Mouse (Mus musculus) kidney, adult 9 months (tissue): ENCODE measurements at regions not wholly inside any gene's neighbourhood (a gene's known extent, or its start where the extent isn't known, plus 50 kb on each side); places are given as distances from the start of the nearest gene placed in this dataset.

Experiments
- DNase-seq: peaks from one replicate; pipeline ENCODE4 v3.0.0; 2022

DNA sequence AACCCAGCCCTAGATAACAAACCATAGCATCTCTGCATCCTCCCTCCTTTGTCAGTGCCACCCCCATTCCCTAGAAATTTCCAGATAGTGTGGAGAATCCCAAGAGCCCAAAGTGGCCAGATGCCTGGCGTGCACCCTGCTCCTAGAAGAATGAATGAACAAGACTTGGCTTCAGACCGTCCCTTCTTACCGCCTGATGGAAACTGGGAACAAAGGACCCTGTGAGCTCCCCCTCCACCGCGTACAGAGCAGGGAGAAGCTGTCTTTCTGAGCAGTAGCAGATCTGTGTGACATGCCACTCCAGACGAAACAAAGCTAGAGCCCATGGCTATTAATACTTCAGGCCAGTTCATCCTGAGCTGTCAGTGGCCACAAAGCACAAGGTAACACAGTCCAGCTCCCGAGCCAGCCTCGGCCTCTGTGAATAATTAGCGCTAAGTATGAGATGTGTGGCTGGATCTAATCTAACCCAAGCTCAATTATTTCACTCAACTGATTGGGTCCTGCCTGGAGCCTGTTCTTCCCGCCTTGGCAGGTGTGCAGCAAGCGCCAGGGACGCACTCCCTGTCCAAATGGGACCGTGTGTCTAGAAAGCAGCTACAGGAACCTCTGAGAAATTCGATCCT lies 111.6 kb downstream of the Cxcl12 start:
- no peak for DNase-seq

DNA sequence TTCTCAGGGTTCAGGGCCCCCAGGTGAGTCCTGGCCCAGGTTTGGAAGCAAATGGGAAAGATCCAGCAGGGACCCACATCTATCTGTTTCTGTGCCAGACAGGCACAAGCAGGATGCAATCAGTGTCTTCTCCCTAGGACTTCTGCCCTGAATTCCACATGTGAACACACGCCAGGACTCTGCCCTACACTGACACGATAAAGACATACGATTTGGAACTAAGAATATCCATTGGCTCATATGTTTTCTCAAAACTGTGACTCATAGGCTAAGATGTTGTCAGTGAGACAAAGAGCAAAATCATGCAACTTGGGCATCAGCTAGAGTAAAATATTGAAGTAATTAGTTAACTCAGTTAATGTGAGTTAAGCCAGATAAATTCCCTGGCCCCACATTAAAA lies 112.6 kb downstream of the Cxcl12 start:
- no peak for DNase-seq

DNA sequence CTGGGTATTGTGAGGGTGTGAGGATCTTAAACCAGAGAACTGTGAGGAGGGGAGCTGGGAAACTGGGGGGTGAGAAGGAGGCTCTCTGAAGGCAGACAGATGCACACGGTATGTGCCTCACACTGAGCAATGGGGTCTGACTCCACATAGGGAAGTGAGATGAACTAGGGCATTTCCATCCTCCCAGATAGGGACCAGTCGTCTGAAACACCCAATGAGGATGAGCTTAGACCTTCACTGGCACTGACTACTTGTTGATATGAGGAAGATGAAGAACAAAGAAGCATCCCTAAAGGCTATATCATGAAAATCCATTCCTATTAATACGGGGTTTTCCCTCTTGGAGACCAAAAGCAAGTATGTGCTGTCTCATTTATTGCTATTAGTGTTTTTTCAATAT lies 115.3 kb downstream of the Cxcl12 start:
- DNase-seq = no peak

DNA sequence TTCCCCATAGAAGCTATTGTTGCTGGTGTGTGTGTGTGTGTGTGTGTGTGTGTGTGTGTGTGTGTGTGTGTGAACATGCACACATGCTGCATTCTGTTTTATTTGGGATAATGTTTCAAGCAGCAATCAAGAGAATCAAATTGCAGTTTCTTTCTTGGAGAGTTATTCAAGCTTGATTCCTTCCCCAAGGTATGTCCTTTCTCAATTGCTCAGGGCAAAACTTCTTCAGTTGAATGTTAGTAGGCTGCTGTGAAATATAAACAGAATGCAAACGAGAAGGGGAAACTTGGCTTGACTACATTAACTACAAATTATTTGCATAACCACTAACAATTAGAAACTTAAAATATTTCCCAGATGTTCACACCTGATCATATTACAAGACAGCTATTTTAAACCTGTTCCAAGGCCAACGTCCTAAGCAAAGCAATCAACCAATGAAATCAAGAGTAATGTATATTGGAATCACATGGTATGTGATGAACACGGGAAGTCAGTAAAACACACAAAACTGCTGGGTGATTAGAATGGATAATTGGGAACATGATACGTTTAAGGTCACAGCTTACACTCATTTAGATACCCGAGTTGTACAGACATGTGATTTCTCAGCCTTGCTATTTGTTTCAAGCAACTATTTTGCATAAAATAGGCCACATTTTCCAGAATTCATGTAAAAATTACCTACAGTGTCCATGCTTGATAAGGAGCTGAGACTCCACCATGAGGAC lies 116.2 kb downstream of the Cxcl12 start:
- DNase-seq = no peak

DNA sequence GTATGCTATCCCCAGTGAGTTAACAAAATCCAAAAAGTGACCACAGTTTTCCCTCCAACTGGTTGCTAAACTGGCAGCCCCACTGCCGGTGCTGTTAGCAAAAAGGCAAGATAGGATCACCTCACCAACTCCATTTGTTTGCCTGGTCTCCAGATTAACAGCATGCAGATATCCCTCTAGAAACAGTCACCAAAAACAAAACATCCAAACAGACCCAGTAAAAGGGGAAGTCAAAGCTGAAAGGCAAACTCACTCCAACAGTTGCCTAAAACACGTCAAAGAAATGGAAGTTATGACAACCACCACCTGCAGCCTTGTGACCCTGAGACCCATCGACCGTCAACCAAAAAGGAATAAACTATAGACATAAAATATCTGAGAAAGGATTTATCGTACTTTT lies 119.1 kb downstream of the Cxcl12 start:
- no peak for DNase-seq

DNA sequence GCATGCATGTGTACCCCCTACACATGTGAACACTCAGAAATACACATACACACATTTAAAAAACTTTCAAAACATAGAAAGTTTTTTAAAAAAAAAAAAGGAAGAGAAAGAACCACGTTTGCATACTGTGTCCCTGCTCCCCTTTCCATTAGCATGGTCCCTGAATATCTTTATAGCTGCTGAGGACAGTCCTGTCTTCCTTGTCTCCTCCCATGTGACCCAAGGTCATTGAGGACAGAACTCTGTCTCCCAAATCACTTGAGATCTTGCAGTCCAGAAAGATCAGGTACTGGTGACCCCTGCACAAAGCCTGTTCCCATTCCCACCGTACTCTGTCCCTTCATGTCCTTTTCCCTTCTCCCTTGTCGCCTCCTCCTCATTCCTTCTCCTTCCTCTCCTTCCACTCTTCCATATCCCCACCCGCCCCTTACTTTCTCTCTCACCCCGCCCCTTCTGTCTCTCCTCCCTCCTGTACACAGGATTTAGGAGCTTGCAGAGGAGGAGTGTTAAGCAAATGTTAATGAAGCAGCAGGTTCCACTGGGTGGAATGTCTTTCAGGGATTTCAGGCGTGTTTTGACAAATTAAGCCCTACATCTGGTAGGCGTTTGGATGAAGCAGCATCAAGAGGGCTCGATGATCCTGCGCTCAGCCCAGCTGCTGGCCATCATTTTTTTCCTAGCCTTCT lies 125.6 kb downstream of the Cxcl12 start:
- no peak for DNase-seq

DNA sequence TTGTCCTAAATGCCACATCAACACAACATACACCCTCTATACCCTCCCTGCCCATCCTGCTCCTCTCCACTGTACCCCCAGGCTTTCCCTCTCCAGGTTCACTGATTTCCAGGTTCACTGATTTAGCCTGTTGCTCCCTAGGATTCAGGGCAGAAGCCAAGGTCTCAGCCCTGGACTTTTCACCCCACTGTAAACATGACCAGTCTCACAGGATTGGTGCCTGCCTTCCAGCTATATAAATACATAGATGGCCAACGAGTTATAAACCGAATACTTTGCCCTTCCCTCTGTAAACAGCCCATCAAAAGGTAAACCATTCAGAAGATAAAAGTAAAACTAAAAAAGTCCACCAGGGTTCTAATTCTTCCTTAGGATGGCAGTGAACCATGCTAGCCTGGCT lies 129.6 kb downstream of the Cxcl12 start:
- DNase-seq = no peak

DNA sequence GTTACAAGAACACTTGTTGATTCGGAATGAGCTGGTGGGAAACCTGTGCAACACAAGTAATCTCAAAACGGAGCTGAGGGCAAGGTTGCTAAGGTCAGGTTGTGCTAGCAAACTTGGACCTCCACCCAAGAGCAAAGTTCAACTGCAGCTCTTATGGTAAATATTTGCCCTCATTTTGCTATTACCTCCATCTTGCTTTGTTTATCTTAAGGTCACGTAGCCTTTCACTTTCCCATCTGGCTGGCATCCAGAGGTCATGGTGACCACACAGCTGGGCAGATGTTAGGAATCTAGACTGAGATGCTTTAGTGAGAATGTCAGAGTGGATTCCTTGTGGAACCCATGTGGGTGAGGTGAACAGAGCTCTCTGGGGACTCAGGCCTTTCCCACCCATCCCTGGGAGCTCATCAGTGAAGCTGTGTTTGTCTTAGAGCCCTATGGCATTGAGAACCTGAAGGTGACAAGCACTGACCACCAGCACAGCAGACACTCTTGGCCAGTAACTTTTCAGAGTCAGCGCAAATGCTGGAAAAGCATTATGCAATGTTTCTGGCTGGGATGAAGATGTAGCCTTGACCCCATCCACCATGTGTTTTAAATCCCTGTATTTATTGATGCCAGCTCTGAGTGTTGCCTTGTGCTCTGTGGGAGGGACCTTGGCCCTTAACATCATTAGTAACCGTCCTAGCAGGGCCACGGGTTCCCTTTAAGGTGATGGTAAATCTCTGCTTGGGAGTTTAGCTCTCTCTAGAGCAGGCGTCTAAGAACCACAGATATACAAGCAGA lies 131.4 kb downstream of the Cxcl12 start:
- DNase-seq = no peak

DNA sequence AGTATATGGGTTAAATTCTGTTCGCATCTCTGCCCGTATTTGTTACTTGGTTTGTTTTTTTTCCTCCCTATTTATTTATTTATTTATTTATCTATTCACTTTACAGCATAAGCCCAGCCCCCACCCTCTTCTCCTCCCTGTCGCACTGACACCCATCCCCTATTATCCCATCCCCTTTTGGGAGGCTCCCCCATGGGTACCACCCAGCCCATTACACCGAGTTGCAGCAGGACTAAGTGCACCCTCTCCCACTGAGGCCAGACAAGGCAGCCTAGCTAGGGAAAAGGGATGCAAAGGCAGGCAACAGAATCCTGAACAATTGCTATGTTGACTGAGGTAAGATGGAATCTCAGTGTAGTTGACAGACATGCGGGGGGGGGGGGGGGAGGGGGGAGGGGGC lies 135.0 kb downstream of the Cxcl12 start:
- DNase-seq = no peak

DNA sequence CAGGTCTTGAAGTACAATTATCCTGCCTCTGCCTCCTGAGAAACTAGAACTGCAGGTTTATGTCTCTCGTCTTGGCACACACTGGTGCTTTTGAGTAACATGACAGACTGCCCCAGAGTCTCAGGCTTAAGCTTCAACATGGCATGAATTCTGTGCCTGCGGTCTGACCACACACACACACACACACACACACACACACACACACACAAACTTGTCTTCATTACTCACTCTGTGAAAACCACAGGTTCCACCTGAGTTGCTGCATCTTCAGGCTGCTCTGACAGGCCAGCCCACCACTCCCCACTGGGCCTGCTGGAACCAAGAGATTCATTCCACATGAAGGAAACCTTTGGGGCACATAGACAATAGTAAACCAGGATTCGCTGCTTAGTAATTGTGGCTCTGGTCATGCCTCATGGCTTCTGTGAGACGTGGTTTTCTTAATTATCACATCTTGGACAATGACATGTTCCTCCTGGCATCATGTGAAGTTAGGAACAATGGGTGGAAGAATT lies 137.5 kb downstream of the Cxcl12 start:
- no peak for DNase-seq

DNA sequence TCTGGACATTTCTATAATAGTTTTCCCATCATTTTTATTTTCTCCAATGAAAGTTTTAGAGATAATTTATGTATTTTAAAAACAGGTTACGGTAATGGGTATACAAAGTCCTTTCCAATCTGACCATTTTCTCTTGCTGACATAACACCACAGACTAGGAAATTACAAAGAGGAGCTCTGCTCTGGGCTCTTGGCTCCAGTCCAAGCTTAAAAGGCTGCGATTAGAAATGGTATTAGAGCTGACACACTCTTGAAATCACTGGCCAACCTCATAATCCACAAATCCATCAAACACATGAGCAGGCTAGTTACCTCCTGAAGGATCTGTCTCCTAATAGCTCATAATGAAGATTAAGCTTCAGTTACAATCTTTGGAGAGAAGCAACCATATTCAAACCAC lies 140.3 kb downstream of the Cxcl12 start:
- no peak for DNase-seq

DNA sequence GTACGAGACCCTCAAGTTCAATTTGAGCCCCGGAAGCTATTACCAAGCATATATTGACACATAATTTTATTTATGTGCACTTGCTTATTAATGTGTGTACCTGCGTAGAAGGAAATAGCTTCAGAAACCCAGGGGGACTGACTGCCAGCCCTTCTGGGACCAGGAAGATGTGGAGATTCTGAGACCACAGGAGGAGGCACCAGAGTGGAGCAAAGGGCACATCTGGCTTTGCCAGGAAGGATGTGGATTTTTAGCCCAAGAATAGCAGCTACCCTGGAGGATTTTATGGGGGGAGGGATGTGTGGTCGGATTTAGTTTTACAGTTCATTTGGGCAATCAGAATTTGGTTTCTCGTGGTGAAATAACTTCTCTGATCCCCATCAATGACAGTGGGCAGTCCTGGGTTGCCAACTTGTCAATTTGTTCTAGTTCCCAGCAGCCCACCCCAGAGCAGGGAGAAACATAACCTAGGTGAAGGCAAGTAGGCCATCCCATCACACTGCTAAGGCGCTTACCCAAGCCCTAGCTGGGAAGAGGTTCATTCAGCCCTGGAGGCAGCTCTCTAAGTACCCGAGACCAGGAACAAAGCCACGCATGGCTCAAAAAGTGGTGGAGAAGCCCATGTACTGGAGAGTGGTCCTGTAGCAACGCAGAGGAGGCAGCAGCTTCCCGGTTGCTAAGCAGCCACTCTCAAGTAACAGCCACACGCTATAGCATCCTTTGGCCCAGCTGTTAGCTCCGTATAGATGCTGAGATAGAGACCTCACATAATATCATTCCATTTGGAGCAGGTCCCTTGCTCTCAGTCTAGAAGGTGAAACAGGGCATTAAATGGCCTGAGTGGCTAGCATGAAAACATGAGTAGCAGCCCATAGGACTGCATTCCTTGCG lies 144.8 kb downstream of the Cxcl12 start:
- no peak for DNase-seq

DNA sequence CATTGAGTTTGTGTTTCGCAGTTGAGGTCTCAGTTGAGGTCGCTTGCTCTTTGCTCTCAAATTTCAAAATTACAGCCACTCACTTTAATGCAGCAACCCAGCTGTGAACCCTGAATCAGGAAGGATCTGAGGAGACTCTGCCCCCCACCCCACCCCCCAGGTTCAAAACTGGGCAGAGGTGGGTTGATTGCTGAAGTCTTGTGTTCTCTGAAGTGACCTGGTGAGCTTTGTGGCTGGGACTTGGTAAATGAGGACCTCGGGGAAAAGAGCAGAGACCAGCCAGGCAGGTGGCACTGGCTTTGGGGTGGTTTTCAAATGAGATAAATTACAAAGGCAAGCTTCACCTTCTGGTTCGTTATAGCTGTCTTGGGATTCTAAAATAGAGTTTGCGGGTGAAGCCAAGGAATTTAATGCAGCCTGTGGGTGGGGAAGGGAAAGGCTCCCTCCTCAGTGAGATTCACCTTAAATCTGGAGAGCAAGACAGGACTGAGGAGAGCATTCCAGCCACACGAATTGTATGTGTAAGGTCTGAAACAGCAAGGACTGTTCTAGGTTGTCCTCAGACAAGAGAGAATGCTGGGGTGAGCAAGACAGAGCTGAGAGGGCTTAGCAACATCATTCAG lies 145.7 kb downstream of the Cxcl12 start:
- DNase-seq = no peak

DNA sequence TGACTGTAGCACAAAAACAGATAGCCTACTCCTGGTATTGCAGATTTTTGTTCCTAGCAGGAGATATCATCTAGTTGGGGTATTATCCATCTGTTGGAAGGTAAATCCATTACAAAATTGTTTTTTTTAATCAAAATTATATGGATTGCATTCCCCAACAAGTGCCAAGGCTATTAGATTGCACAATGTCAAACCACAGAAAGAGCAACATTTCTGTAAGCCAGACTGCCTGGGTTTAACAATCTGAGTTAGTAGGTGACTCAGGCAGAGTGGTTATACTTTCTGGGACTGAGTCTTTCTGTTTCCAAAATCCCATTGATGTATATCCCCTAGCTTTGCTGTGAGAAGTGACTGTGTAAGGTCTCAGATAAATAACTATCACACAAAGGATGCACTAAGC lies 155.0 kb downstream of the Cxcl12 start:
- DNase-seq = no peak

DNA sequence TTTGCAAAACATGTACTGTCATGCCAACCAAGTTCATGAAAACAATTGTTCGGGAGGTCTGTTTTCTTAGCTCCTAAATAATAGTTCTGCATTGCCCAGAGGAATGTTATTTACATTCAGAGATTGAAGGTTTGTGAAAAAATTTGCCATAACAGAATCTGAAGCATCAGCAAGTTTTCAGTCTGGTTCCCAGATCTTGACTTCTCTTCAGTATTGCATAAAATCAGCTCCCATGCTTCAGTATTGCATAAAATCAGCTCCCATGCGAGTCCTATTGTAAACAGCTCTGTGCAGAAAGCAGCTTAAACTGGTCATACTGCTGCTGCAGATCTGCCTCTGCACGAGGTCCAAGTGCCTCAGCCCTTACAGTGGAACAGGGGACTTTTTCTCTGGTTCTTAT lies 155.5 kb downstream of the Cxcl12 start:
- DNase-seq = no peak

DNA sequence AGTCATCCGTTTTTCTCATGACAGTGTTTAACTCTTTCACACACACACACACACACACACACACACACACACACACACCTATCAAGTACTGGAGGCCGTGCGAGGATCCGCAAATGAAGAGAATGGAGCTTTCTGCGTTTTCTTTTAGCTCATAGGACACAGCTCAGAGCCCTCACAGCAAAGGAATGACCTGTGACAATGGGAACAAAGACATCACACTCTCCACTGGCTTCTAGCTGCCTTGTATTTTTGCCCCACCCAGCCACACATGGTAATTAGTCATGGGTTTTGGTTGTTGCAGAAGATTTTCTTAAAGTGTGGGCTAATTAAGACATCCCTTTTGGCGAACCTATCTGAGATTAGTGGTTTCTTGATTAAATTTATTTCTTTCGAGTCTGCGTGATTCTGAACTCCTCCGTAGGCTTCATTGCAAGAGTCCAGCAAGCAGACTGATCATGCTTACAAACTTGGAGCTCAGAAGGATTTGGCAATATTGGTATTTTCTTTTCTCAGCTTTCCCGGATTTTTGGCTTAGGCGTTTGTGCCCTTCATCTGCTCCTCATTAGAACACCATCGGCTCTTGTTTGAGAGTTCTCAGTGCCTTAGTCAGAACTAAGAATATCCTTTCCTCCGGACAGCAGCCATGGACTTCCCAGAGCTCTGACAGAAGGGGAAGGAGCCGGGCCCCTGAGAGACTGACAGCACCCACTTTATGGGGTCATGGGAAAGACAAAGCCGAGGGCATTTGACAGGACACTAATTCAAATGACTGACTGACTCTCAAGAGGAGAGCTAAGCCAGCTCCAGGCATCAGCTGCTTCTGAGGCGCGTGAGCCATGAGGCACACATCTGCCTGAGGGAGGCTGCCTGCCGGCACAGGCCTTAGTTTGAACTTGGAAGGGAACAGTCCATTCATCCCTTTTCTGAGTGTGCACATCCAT lies 158.8 kb downstream of the Cxcl12 start:
- no peak for DNase-seq

DNA sequence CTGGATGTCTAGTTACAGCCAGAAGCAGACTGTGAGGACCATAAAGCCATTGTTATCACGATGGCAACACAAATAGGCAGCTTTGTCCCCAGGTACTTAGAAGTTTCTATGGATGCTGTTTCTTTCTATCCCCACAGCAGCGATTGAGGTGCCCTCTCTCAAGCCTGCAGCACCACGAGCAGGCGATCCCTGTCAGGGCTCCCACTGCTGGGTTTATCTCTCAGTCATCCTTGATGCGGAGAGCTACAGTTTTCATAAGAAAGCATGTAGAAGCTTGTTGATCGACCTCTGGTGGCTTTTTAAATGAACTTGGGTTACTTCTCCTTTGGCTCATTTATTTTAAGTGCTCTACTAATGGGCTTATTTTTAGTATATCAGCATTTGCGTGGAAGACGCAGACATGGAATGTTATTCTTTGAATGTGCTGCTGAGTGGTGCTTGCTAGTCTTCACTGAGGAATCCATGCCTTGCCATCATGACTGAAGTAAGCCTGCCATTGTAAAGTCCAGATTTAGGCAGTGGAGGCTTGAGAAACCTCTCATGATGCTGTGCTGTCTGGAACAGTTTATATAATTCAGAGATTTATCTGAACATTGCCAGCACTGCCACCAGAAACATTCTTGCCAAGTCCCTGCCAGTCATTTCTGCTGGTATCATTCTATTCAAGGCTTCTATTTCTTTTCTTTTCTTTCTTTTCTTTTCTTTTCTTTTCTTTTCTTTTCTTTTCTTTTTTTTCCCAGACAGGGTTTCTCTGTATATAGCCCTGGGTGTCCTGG lies 161.0 kb downstream of the Cxcl12 start:
- no peak for DNase-seq

DNA sequence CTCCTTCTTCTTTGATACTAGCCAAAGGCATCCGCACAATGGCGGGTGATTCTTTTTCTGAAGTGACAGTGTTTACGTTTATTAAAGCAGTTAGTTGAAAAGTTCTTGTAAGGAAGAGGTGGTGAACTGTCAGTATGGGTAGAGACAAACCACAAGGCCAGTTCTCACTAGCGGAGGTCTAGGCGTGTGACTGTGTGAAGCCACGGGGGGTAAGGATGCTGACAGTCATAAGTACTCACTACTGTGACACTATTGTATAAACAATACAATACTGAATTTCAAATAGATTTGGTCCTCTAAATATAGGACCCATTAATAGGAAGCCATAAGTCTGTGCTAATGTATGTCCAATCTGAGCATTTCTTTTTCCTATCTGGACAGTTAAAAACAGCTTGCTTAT lies 161.9 kb downstream of the Cxcl12 start:
- no peak for DNase-seq

DNA sequence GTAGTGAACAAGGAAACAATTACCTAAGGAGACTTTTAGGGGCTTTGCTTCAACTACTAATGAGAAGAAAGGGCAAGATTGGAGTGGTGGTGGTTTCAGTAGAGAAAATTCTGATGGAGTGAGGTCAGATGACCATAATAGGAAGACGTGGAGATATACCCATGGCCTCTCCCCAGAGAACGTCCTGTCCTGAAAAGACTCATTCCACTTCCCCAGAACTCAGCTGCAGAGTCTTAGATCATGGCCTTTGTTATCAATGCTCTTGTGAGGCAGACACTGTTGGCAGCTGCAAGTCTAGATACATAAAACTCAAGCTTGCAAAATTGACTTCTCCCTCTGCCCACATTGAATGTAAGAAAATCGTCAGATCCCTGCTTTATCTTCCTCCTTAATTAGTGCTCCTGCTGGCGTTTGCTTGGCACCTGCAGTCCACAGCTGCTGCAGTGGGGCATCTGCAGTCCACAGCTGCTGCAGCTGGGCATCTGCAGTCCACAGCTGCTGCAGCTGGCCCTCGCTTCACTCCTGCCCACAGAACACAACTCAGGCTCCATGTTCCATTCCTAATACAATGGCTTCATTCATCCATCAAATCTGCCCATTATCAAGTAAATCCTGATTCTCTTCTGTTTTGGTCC lies 162.5 kb downstream of the Cxcl12 start:
- DNase-seq = no peak
